Mouse (Mus musculus) bone marrow, adult 2 months (tissue): ENCODE results near the gene H1fx.

Experiments used
- CTCF ChIP-seq: fragments of 200-500 bp; IDR thresholded peaks from 2 replicates; pipeline ENCODE4 v1.5.1; 2011; ENCODE audit warnings: low read length, control low read depth; ENCODE audit not compliant: control insufficient read depth, insufficient read depth
- POLR2A ChIP-seq: fragments of 200-500 bp; IDR thresholded peaks from 2 replicates; pipeline ENCODE4 v1.6.1; 2011; ENCODE audit warnings: low read depth, mild to moderate bottlenecking, control low read depth, low read length, borderline replicate concordance; ENCODE audit not compliant: control insufficient read depth

DNA sequence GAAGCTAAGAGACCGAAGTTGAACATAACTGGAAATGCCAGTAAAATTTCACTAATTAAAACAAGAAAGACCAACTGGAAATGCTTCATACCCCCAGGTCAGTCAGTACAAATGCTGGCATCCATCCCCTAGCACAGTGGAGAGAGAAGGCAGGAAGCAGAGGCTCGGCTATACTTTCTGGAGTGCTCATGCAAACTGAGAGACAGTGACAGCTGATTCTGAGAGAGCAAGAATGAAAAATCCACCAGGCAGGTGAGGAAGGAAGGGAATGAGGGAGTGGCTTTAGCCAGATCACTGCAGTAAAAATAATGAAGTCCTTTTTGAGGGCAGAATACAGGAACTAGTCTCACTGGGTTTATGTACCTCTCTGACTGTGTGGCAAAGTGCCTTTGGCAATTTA, 37.7 kb upstream of the H1fx start:
- TF ChIP-seq CTCF (no peak), POLR2A (no peak)
